Mouse (Mus musculus): ENCODE data around the gene Ssna1. TPM values are rescaled to one million over a fixed set of nuclear protein-coding genes. Genes with fewer than 3 reads are reported as not detected.

The Ssna1 gene
- total and polyA plus RNA-seq, 2 experiments from 2014 or later, result 108 to 189 TPM

- H3K9ac ChIP-seq, result no peak within 1 kb of the TSS
- peaks cover 53% of the 10 kb centered on the region for H3K36me3 ChIP-seq (ENCODE audit: insufficient read depth)
- peaks cover 3% of the 10 kb centered on the region; the same call in 1 of the 2 replicates for H3K4me1 ChIP-seq (ENCODE audit: insufficient read depth)
- no peak within 1 kb of the TSS for H3K4me2 ChIP-seq (ENCODE audit: low read depth)
- H3K4me3 ChIP-seq (ENCODE audit: low read depth, low read length), result no peak within 1 kb of the TSS
- WGBS, result 92% methylated on average over 10 of the region's 10 CpGs
- TF ChIP-seq CTCF (IDR thresholded peaks at IDR 0.05; ENCODE audit: low read depth), result no peak
- no peaks in the 10 kb centered on the region for H3K27me3 ChIP-seq (ENCODE audit: insufficient read depth, low read length)
- ATAC-seq (no peak), DNase-seq (no peak)
- no peak within 1 kb of the TSS for H3K27ac ChIP-seq (ENCODE audit: low read depth, low read length)
- no peaks in the 10 kb centered on the region for H3K9me3 ChIP-seq (ENCODE audit: low read length)
Observed at GRCm38 (mm10) chr2:25246183-25247072, 25.8 kb downstream of the Ssna1 start, which contains the start of gene AL732309.1. AL732309.1 (minus strand) TSS chr2:25246863.

GRCm38 (mm10) chr2:25244144-25244543 lies 28.1 kb downstream of the Ssna1 start:
- H3K9me3 ChIP-seq (ENCODE audit: low read length), result no peaks in the 10 kb centered on the region
- DNase-seq (no peak), ATAC-seq (no peak)
- no peak for TF ChIP-seq CTCF (IDR thresholded peaks at IDR 0.05; ENCODE audit: low read depth)
- WGBS, result 91% methylated on average over 4 of the region's 4 CpGs
- no peak overlapping the region for H3K27ac ChIP-seq (ENCODE audit: low read depth, low read length)
- H3K27me3 ChIP-seq (ENCODE audit: insufficient read depth, low read length), result no peaks in the 10 kb centered on the region
- no peak overlapping the region for H3K4me2 ChIP-seq (ENCODE audit: low read depth)
- no peak overlapping the region for H3K9ac ChIP-seq
- peaks cover 38% of the 10 kb centered on the region for H3K36me3 ChIP-seq (ENCODE audit: insufficient read depth)
- no peak overlapping the region for H3K4me3 ChIP-seq (ENCODE audit: low read depth, low read length)
- H3K4me1 ChIP-seq (ENCODE audit: insufficient read depth), result peaks cover 6% of the 10 kb centered on the region

- peak overlapping the region; percentile 70; the same call in 1 of the 2 replicates for H3K4me3 ChIP-seq (ENCODE audit: low read depth, low read length)
- no peak for DNase-seq
- no peaks in the 10 kb centered on the region for H3K27me3 ChIP-seq (ENCODE audit: insufficient read depth, low read length)
- no peak for TF ChIP-seq CTCF (IDR thresholded peaks at IDR 0.05; ENCODE audit: low read depth)
- peaks cover 6% of the 10 kb centered on the region for H3K4me1 ChIP-seq (ENCODE audit: insufficient read depth)
- H3K27ac ChIP-seq (ENCODE audit: low read depth, low read length), result no peak overlapping the region
- peak overlapping the region; percentile 89 for H3K4me2 ChIP-seq (ENCODE audit: low read depth)
- peaks cover 34% of the 10 kb centered on the region for H3K36me3 ChIP-seq (ENCODE audit: insufficient read depth)
- peak overlapping the region; percentile 79 for H3K9ac ChIP-seq
- ATAC-seq, result no peak
- WGBS, result 79% methylated on average over 8 of the region's 8 CpGs
- H3K9me3 ChIP-seq (ENCODE audit: low read length), result no peaks in the 10 kb centered on the region
Observed at GRCm38 (mm10) chr2:25243342-25243741, 28.9 kb downstream of the Ssna1 start.

GRCm38 (mm10) chr2:25242101-25242506 lies 30.1 kb downstream of the Ssna1 start, which contains the start of the genes Rnf208 and Cysrt1:
Rnf208 (plus strand) TSS chr2:25242255.
Cysrt1 (minus strand) TSS chr2:25242452.
- Histone ChIP-seq H3K4me3 (ENCODE audit: low read depth, low read length) (peak within 1 kb of the TSS; percentile 70), H3K9me3 (ENCODE audit: low read length) (no peaks in the 10 kb centered on the region), H3K4me1 (ENCODE audit: insufficient read depth) (peaks cover 6% of the 10 kb centered on the region), H3K36me3 (ENCODE audit: insufficient read depth) (peaks cover 26% of the 10 kb centered on the region), H3K27me3 (ENCODE audit: insufficient read depth, low read length) (no peaks in the 10 kb centered on the region), H3K4me2 (ENCODE audit: low read depth) (peak within 1 kb of the TSS; percentile 89), H3K27ac (ENCODE audit: low read depth, low read length) (peak within 1 kb of the TSS; percentile 82), H3K9ac (peak within 1 kb of the TSS; percentile 79)
- DNase-seq, result peak; percentile 75
- ATAC-seq, result peak; percentile 74
- WGBS, result under 1% methylated on average over 59 of the region's 59 CpGs
- no peak; the same call in 1 of the 2 replicates for TF ChIP-seq CTCF (IDR thresholded peaks at IDR 0.05; ENCODE audit: low read depth)

- 16% methylated on average over 6 of the region's 6 CpGs for WGBS
- peak overlapping the region; percentile 70 for H3K4me3 ChIP-seq (ENCODE audit: low read depth, low read length)
- no peaks in the 10 kb centered on the region for H3K9me3 ChIP-seq (ENCODE audit: low read length)
- peaks cover 24% of the 10 kb centered on the region for H3K36me3 ChIP-seq (ENCODE audit: insufficient read depth)
- H3K4me1 ChIP-seq (ENCODE audit: insufficient read depth), result peaks cover 6% of the 10 kb centered on the region
- DNase-seq (no peak), ATAC-seq (peak; percentile 0; the same call in 1 of the 2 replicates)
- no peak for TF ChIP-seq CTCF (IDR thresholded peaks at IDR 0.05; ENCODE audit: low read depth)
- no peaks in the 10 kb centered on the region for H3K27me3 ChIP-seq (ENCODE audit: insufficient read depth, low read length)
- H3K4me2 ChIP-seq (ENCODE audit: low read depth), result peak overlapping the region; percentile 89
- peak overlapping the region; percentile 82; the same call in 1 of the 2 replicates for H3K27ac ChIP-seq (ENCODE audit: low read depth, low read length)
- H3K9ac ChIP-seq, result peak overlapping the region; percentile 79
Observed at GRCm38 (mm10) chr2:25241438-25241775, 30.8 kb downstream of the Ssna1 start.

- DNase-seq (peak; percentile 90), ATAC-seq (peak; percentile 91)
- Histone ChIP-seq H3K36me3 (ENCODE audit: insufficient read depth) (peaks cover 23% of the 10 kb centered on the region), H3K4me1 (ENCODE audit: insufficient read depth) (peaks cover 6% of the 10 kb centered on the region), H3K9ac (peak overlapping the region; percentile 79; the same call in 1 of the 2 replicates), H3K27ac (ENCODE audit: low read depth, low read length) (peak overlapping the region; percentile 82), H3K27me3 (ENCODE audit: insufficient read depth, low read length) (no peaks in the 10 kb centered on the region), H3K9me3 (ENCODE audit: low read length) (no peaks in the 10 kb centered on the region), H3K4me3 (ENCODE audit: low read depth, low read length) (peak overlapping the region; percentile 70), H3K4me2 (ENCODE audit: low read depth) (peak overlapping the region; percentile 89)
- TF ChIP-seq CTCF (IDR thresholded peaks at IDR 0.05; ENCODE audit: low read depth), result no peak
- under 1% methylated on average over 29 of the region's 29 CpGs for WGBS
Observed at GRCm38 (mm10) chr2:25240723-25241437, 31.4 kb downstream of the Ssna1 start.
